Mouse (Mus musculus): ENCODE measurements around the gene Acp6.

- TF ChIP-seq POLR2A (IDR thresholded peaks at IDR 0.05; ENCODE audit: control insufficient read depth, extremely low read depth, insufficient read depth, low read length, poor library complexity), result no peak
- no peak for TF ChIP-seq CTCF (IDR thresholded peaks at IDR 0.05; ENCODE audit: borderline replicate concordance, control insufficient read depth, extremely low read depth, insufficient read depth, low read length, poor library complexity)
Observed at GRCm38 (mm10) chr3:97157958-97158599, 498 bp upstream of the Acp6 start.

Measured in thymus, adult 2 months (tissue).